Mouse (Mus musculus) forebrain, embryonic 12.5 days (tissue): ENCODE results near the gene Gm17482. TPM values are rescaled to one million over a fixed set of nuclear protein-coding genes. Genes with fewer than 3 reads are reported as not detected.

Source experiments
- polyA plus RNA-seq: library from polyadenylated mRNA; unstranded; fragments of >200 nt; fragmentation: Nextera tagmentation; extraction: Ambion mirVana; gene quantifications from 2 replicates; pipeline ENCODE4 v1.2.1, GENCODE M21; 2016

The Gm17482 gene
- polyA plus RNA-seq, 1 experiment from 2014 or later: not detected

Other genes with a start within 250 kb of the Gm17482 start
- 68.5 and 71.0 TPM in 2 replicates for gene Tamm41, start 189.5 kb upstream of the Gm17482 start, polyA plus RNA-seq
- gene Syn2, start 92.4 kb upstream of the Gm17482 start, polyA plus RNA-seq: 6.8 and 8.0 TPM in 2 replicates
- gene Timp4, start 24.9 kb downstream of the Gm17482 start, polyA plus RNA-seq: 0.23 and 0.29 TPM in 2 replicates
- gene Pparg, start 133.6 kb downstream of the Gm17482 start, polyA plus RNA-seq: not detected in 2 replicates